Mouse (Mus musculus) lung, postnatal 0 days (tissue): Measurements from ENCODE around the gene Mipol1. TPM values are rescaled to one million over a fixed set of nuclear protein-coding genes. Genes with fewer than 3 reads are reported as not detected.
A peak's percentile ranks its signal among the peaks of the same experiment; 100 is the strongest.

Source experiments
- ATAC-seq: fragments of 200-750 bp; cut with Nextera tagmentation; 2 replicates; pipeline ENCODE4 v1.8.0; 2017; ENCODE audit warnings: moderate library complexity
- DNase-seq: peaks from one replicate; pipeline ENCODE4 v3.0.0-alpha.2; 2016; ENCODE audit warnings: low spot score
- H3K27ac ChIP-seq: fragments of 300-500 bp; sonication (generic); 2 replicates; pipeline ENCODE4 v1.5.1; 2014; ENCODE audit warnings: antibody characterized with exemption, mild to moderate bottlenecking, low read length, mixed read lengths
- H3K27me3 ChIP-seq: fragments of 300-500 bp; sonication (generic); replicated peaks from 2 replicates; pipeline ENCODE4 v1.6.1; 2014; ENCODE audit warnings: low read length, mixed read lengths; ENCODE audit not compliant: insufficient read depth
- H3K36me3 ChIP-seq: fragments of 300-500 bp; sonication (generic); 2 replicates; pipeline ENCODE4 v1.6.1; 2014; ENCODE audit warnings: low read length, mixed read lengths; ENCODE audit not compliant: insufficient read depth
- H3K4me1 ChIP-seq: fragments of 300-500 bp; sonication (generic); 2 replicates; pipeline ENCODE4 v1.6.1; 2014; ENCODE audit warnings: antibody characterized with exemption, low read depth, low read length, mixed read lengths; ENCODE audit not compliant: insufficient read depth
- H3K4me2 ChIP-seq: fragments of 300-500 bp; sonication (generic); replicated peaks from 2 replicates; pipeline ENCODE4 v1.6.1; 2014; ENCODE audit warnings: low read depth, mild to moderate bottlenecking, low read length, moderate library complexity, mixed read lengths
- H3K4me3 ChIP-seq: fragments of 300-500 bp; sonication (generic); 2 replicates; pipeline ENCODE4 v1.5.1; 2014; ENCODE audit warnings: low read depth, low read length
- H3K9ac ChIP-seq: fragments of 300-500 bp; sonication (generic); replicated peaks from 2 replicates; pipeline ENCODE4 v1.6.1; 2014; ENCODE audit warnings: low read depth, mild to moderate bottlenecking
- H3K9me3 ChIP-seq: fragments of 300-500 bp; sonication (generic); 2 replicates; pipeline ENCODE4 v1.6.1; 2016; ENCODE audit warnings: low read length, mixed read lengths
- CTCF ChIP-seq: IDR thresholded peaks from 2 replicates; pipeline ENCODE4 v1.5.1; 2016; ENCODE audit warnings: antibody characterized with exemption, mild to moderate bottlenecking
- EP300 ChIP-seq: IDR thresholded peaks from 2 replicates; pipeline ENCODE4 v1.6.1; 2016; ENCODE audit warnings: antibody characterized with exemption, mild to moderate bottlenecking, control low read depth
- WGBS: fragments of 180-500 bp; shearing (Covaris S2); extraction: QIAGEN DNeasy Blood & Tissue Kit; methylation state at CpG from one replicate; pipeline ENCODE4 v1.1.7; 2014; 5-methylcytosine and 5-hydroxymethylcytosine counted together
- polyA plus RNA-seq: library from polyadenylated mRNA; unstranded; fragments of >200 nt; fragmentation: Nextera tagmentation; extraction: Ambion mirVana; gene quantifications from 2 replicates; pipeline ENCODE4 v1.2.1, GENCODE M21; 2015

The Mipol1 gene
- polyA plus RNA-seq, 1 experiment from 2014 or later = 6.4 TPM

DNA sequence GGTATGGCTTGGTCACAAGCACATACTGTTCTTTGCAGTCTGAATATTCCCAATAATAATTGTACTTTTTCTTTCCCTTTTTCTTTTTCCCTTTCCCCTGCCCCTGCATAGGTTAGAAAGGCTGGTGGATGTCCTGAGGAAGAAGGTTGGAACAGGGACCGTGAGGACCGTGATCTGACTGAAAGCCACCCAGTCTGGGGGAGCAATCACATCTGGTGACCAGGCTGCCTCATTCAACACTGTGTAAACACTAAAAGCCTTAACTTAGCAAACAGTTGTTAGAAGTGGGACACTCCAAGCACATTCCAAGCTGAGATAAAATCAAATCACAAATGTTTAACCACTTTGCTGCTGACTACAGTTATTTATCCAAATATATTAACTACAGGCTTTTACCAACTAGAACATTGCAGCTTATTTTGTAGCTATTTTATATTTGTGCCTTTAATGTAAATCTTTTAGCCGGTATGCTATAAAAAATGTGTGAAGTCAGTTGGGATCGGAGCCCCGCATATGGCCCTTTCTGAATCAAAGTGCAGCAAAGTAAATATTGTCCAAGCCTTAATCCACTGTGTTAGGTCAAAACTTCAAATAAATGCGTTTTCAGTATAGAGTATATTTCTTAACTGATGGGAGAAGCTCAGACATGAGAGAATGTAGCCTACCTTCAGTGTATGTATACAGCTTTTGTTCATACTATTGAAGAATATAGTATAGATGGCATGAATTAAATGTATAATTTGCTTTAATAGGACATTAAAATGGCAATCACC lies 266.3 kb downstream of the Mipol1 start:
- no peaks in the 10 kb centered on the region for H3K4me1 ChIP-seq
- H3K27ac ChIP-seq = peak overlapping the region; percentile 22
- H3K9ac ChIP-seq = no peak overlapping the region
- H3K9me3 ChIP-seq = no peaks in the 10 kb centered on the region
- no peaks in the 10 kb centered on the region for H3K36me3 ChIP-seq
- peak overlapping the region; percentile 17; the same call in 1 of the 2 replicates for H3K4me2 ChIP-seq
- no peaks in the 10 kb centered on the region for H3K27me3 ChIP-seq
- WGBS = 44% methylated on average over 6 of the region's 6 CpGs
- no peak overlapping the region for H3K4me3 ChIP-seq
- ATAC-seq (peak; percentile 97), DNase-seq (peak; percentile 83)
- TF ChIP-seq CTCF (no peak), EP300 (peak; percentile 87)

DNA sequence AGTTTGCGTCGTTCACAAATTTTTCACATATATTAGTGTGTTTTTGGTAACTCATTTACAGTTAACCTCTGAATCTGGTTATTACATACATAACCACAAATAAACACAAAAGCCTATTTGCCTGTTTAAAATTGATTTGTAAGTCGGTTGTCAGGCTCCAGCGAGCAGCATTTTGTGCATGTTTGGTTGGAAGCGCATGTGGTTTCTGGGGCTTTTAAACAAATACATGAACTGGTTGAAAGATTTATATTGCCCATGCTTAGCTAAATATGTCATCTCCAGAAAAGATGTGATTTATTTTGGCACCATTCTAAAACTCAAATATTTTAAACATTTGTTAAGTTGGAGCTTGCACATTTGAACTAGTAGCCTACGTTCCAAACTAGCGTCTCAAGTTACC lies 270.0 kb downstream of the Mipol1 start:
- no peak overlapping the region for H3K9ac ChIP-seq
- no peaks in the 10 kb centered on the region for H3K9me3 ChIP-seq
- H3K4me2 ChIP-seq = no peak overlapping the region
- no peak overlapping the region for H3K27ac ChIP-seq
- TF ChIP-seq EP300 = no peak
- no peak for TF ChIP-seq CTCF
- H3K4me1 ChIP-seq = no peaks in the 10 kb centered on the region
- ATAC-seq (no peak), DNase-seq (no peak)
- H3K4me3 ChIP-seq = no peak overlapping the region
- WGBS = 53% methylated on average over 7 of the region's 7 CpGs
- no peaks in the 10 kb centered on the region for H3K36me3 ChIP-seq
- no peaks in the 10 kb centered on the region for H3K27me3 ChIP-seq

DNA sequence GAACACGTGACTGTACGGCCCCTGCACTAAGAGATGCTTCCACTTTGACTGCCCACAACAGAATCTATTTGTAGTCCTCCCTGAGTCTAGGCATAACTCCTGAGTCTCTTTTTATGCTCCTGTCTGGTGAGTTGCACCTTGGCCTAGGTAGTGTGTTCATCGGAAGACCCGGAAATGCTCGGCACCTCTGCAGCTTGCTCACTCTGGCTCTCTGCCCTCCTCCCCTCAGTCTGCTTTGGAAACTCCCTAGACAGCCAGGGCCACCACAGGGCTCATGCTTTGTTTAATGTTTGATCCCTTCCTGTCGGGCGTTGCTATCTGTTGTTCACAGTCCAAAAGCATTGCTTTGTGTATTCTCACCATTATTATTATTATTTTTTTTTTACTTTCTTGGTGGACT lies 275.1 kb downstream of the Mipol1 start:
- no peaks in the 10 kb centered on the region for H3K4me1 ChIP-seq
- H3K27ac ChIP-seq = no peak overlapping the region
- H3K36me3 ChIP-seq = no peaks in the 10 kb centered on the region
- no peak overlapping the region for H3K9ac ChIP-seq
- no peak overlapping the region for H3K4me2 ChIP-seq
- no peak overlapping the region for H3K4me3 ChIP-seq
- ATAC-seq = no peak
- no peaks in the 10 kb centered on the region for H3K9me3 ChIP-seq
- no peak for DNase-seq
- H3K27me3 ChIP-seq = no peaks in the 10 kb centered on the region
- WGBS = 47% methylated on average over 7 of the region's 7 CpGs
- TF ChIP-seq CTCF (no peak), EP300 (no peak)

DNA sequence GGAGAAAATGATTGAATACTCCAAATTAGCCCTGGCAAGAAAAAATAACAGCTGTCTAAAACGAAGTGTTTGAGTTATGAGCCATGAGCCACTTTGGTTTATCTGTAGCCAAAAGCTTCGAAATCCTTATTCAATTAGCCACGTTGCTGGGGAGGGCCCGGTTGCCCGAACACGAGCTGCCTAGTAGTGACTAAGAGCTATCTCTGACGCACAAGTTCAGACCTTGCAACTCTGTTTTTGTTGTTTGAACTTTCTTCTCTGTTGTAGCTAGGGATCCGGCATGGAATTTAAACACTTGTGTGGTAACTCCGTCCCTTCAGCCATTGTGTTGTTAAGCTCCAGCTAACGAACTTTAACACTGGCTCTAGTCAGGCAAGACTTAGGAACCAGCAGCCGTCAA lies 278.7 kb downstream of the Mipol1 start:
- Histone ChIP-seq H3K4me2 (no peak overlapping the region), H3K9ac (no peak overlapping the region), H3K36me3 (no peaks in the 10 kb centered on the region), H3K27ac (no peak overlapping the region), H3K9me3 (no peaks in the 10 kb centered on the region), H3K27me3 (no peaks in the 10 kb centered on the region), H3K4me3 (no peak overlapping the region), H3K4me1 (no peaks in the 10 kb centered on the region; the same call in 1 of the 2 replicates)
- TF ChIP-seq CTCF = no peak
- peak; percentile 52 for DNase-seq
- peak; percentile 72 for ATAC-seq
- 40% methylated on average over 11 of the region's 11 CpGs for WGBS

DNA sequence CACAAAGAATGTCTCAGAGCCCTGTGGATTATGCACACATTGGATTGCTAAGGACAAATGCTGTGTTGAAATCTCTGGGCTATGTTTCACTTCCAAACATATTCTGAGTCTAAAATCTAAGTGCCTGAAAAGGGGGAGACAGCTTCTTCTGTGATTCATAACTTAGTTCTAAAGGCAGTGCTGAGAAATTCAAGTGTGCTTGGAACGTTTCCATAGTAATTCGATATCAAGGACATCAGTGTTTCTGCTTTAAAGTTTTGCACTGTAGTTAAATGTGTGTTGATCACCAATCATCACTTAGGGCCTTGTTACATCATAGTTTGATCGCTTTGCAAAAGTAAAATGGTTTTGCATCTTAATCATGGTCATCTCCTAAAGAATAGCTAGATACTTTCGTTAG lies 279.5 kb downstream of the Mipol1 start:
- Histone ChIP-seq H3K4me1 (no peaks in the 10 kb centered on the region; the same call in 1 of the 2 replicates), H3K27me3 (no peaks in the 10 kb centered on the region), H3K4me2 (no peak overlapping the region), H3K4me3 (no peak overlapping the region), H3K36me3 (no peaks in the 10 kb centered on the region), H3K9ac (no peak overlapping the region), H3K9me3 (no peaks in the 10 kb centered on the region), H3K27ac (no peak overlapping the region)
- DNase-seq (peak; percentile 48), ATAC-seq (peak; percentile 35; the same call in 1 of the 2 replicates)
- WGBS = 44% methylated on average over 4 of the region's 4 CpGs
- TF ChIP-seq CTCF = no peak
- no peak for TF ChIP-seq EP300

DNA sequence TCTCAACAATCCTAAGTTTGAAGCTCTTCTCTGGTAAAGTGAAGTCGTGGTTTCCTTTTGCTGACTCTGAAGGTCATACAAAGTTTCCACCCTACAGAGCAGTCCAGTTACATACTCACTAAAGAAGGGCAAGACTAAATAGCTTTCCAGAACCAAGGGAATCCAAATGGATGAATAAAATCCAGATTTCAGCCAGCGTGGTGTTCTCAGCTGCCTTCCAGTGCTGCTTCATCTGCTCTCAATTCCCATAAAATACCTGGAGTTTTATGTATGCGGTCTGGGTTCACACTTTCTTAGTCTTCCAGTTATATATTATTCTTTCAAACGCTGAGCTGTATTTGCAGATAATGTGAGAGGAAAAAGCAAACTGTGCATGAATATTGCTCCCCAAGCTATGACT lies 280.9 kb downstream of the Mipol1 start:
- no peak for ATAC-seq
- H3K4me3 ChIP-seq = no peak overlapping the region
- H3K27me3 ChIP-seq = no peaks in the 10 kb centered on the region
- no peak overlapping the region for H3K9ac ChIP-seq
- H3K4me1 ChIP-seq = no peaks in the 10 kb centered on the region; the same call in 1 of the 2 replicates
- no peak for DNase-seq
- H3K9me3 ChIP-seq = no peaks in the 10 kb centered on the region
- H3K27ac ChIP-seq = no peak overlapping the region
- 79% methylated on average over 4 of the region's 4 CpGs for WGBS
- H3K4me2 ChIP-seq = no peak overlapping the region
- no peak for TF ChIP-seq CTCF
- TF ChIP-seq EP300 = no peak
- no peaks in the 10 kb centered on the region for H3K36me3 ChIP-seq
